Mouse (Mus musculus): ENCODE measurements around the gene Slc23a2. TPM values are rescaled to one million over a fixed set of nuclear protein-coding genes. Genes with fewer than 3 reads are reported as not detected.

The Slc23a2 gene
- polyA plus RNA-seq, 1 experiment from 2014 or later: 17.1 TPM

- Histone ChIP-seq H3K27ac (no peak overlapping the region), H3K27me3 (no peaks in the 10 kb centered on the region), H3K4me1 (peaks cover 5% of the 10 kb centered on the region; the same call in 1 of the 2 replicates), H3K4me2 (replicated peaks) (no peak overlapping the region), H3K9me3 (replicated peaks) (no peaks in the 10 kb centered on the region), H3K36me3 (no peaks in the 10 kb centered on the region), H3K4me3 (no peak overlapping the region), H3K9ac (no peak overlapping the region)
- no peak for ATAC-seq (ENCODE audit: low FRiP score)
- WGBS: 62% methylated on average over 3 of the region's 3 CpGs
Observed at GRCm38 (mm10) chr2:132110702-132111101, 34.2 kb downstream of the Slc23a2 start.

- Histone ChIP-seq H3K4me2 (replicated peaks) (no peak overlapping the region), H3K36me3 (no peaks in the 10 kb centered on the region), H3K9ac (no peak overlapping the region), H3K9me3 (replicated peaks) (no peaks in the 10 kb centered on the region), H3K27ac (no peak overlapping the region), H3K27me3 (no peaks in the 10 kb centered on the region), H3K4me1 (peaks cover 5% of the 10 kb centered on the region; the same call in 1 of the 2 replicates), H3K4me3 (no peak overlapping the region)
- no peak for ATAC-seq (ENCODE audit: low FRiP score)
- 94% methylated on average over 9 of the region's 9 CpGs for WGBS
Observed at GRCm38 (mm10) chr2:132108988-132109387, 35.9 kb downstream of the Slc23a2 start.

- no peak overlapping the region for H3K9ac ChIP-seq
- no peaks in the 10 kb centered on the region for H3K36me3 ChIP-seq
- no peak for ATAC-seq (ENCODE audit: low FRiP score)
- WGBS: 71% methylated on average over 9 of the region's 9 CpGs
- no peaks in the 10 kb centered on the region for H3K9me3 ChIP-seq (replicated peaks)
- no peak overlapping the region for H3K4me2 ChIP-seq (replicated peaks)
- H3K27ac ChIP-seq: no peak overlapping the region
- H3K27me3 ChIP-seq: no peaks in the 10 kb centered on the region
- H3K4me3 ChIP-seq: no peak overlapping the region
- H3K4me1 ChIP-seq: peaks cover 11% of the 10 kb centered on the region; the same call in 1 of the 2 replicates
Observed at GRCm38 (mm10) chr2:132107611-132108010, 37.3 kb downstream of the Slc23a2 start.

GRCm38 (mm10) chr2:132106069-132106468 lies 38.8 kb downstream of the Slc23a2 start:
- WGBS: 72% methylated on average over 5 of the region's 5 CpGs
- H3K27me3 ChIP-seq: no peaks in the 10 kb centered on the region
- ATAC-seq (ENCODE audit: low FRiP score): no peak

GRCm38 (mm10) chr2:132103265-132103664 lies 41.6 kb downstream of the Slc23a2 start:
- Histone ChIP-seq H3K9me3 (replicated peaks) (no peaks in the 10 kb centered on the region), H3K4me3 (no peak overlapping the region), H3K9ac (no peak overlapping the region), H3K27ac (no peak overlapping the region), H3K4me1 (peaks cover 11% of the 10 kb centered on the region; the same call in 1 of the 2 replicates), H3K27me3 (no peaks in the 10 kb centered on the region), H3K36me3 (peaks cover 11% of the 10 kb centered on the region), H3K4me2 (replicated peaks) (0 out of 2 replicates have a peak overlapping the region, but pooled peaks have one; percentile 0)
- no peak for ATAC-seq (ENCODE audit: low FRiP score)
- 12% methylated on average over 8 of the region's 8 CpGs for WGBS

More at GRCm38 (mm10) chr2:132106069-132106468, 38.8 kb downstream of the Slc23a2 start:
- no peak overlapping the region for H3K27ac ChIP-seq
- H3K4me2 ChIP-seq (replicated peaks): no peak overlapping the region
- no peaks in the 10 kb centered on the region for H3K9me3 ChIP-seq (replicated peaks)
- H3K4me3 ChIP-seq: no peak overlapping the region
- H3K36me3 ChIP-seq: no peaks in the 10 kb centered on the region
- H3K4me1 ChIP-seq: peaks cover 11% of the 10 kb centered on the region; the same call in 1 of the 2 replicates
- no peak overlapping the region for H3K9ac ChIP-seq

GRCm38 (mm10) chr2:132102505-132103130 lies 42.3 kb downstream of the Slc23a2 start:
- no peak overlapping the region for H3K9ac ChIP-seq
- H3K27me3 ChIP-seq: no peaks in the 10 kb centered on the region
- no peak for ATAC-seq (ENCODE audit: low FRiP score)
- no peak overlapping the region for H3K27ac ChIP-seq
- H3K36me3 ChIP-seq: peaks cover 12% of the 10 kb centered on the region
- 0 out of 2 replicates have a peak overlapping the region, but pooled peaks have one; percentile 0 for H3K4me2 ChIP-seq (replicated peaks)
- no peak overlapping the region for H3K4me3 ChIP-seq
- no peaks in the 10 kb centered on the region for H3K9me3 ChIP-seq (replicated peaks)
- whole genome bisulfite sequencing: 74% methylated on average over 10 of the region's 10 CpGs
- H3K4me1 ChIP-seq: peaks cover 11% of the 10 kb centered on the region; the same call in 1 of the 2 replicates

GRCm38 (mm10) chr2:132098942-132099672 lies 45.8 kb downstream of the Slc23a2 start:
- WGBS: 65% methylated on average over 9 of the region's 9 CpGs
- H3K4me2 ChIP-seq (replicated peaks): no peak overlapping the region
- H3K9ac ChIP-seq: no peak overlapping the region
- peaks cover 14% of the 10 kb centered on the region for H3K36me3 ChIP-seq
- no peak overlapping the region for H3K4me3 ChIP-seq
- no peak for ATAC-seq (ENCODE audit: low FRiP score)
- no peaks in the 10 kb centered on the region for H3K9me3 ChIP-seq (replicated peaks)
- H3K4me1 ChIP-seq: peaks cover 6% of the 10 kb centered on the region; the same call in 1 of the 2 replicates
- no peaks in the 10 kb centered on the region for H3K27me3 ChIP-seq
- H3K27ac ChIP-seq: no peak overlapping the region

GRCm38 (mm10) chr2:132098365-132098764 lies 46.5 kb downstream of the Slc23a2 start:
- WGBS: 88% methylated on average over 4 of the region's 4 CpGs
- Histone ChIP-seq H3K27me3 (no peaks in the 10 kb centered on the region), H3K27ac (no peak overlapping the region), H3K9ac (no peak overlapping the region), H3K4me1 (peaks cover 5% of the 10 kb centered on the region; the same call in 1 of the 2 replicates), H3K9me3 (replicated peaks) (no peaks in the 10 kb centered on the region), H3K4me3 (no peak overlapping the region), H3K36me3 (peaks cover 14% of the 10 kb centered on the region), H3K4me2 (replicated peaks) (no peak overlapping the region)
- ATAC-seq (ENCODE audit: low FRiP score): no peak

GRCm38 (mm10) chr2:132096582-132096981 lies 48.3 kb downstream of the Slc23a2 start:
- H3K36me3 ChIP-seq: peaks cover 23% of the 10 kb centered on the region
- H3K4me1 ChIP-seq: no peaks in the 10 kb centered on the region
- no peaks in the 10 kb centered on the region for H3K27me3 ChIP-seq
- H3K27ac ChIP-seq: no peak overlapping the region
- H3K4me3 ChIP-seq: no peak overlapping the region
- H3K9me3 ChIP-seq (replicated peaks): no peaks in the 10 kb centered on the region
- ATAC-seq (ENCODE audit: low FRiP score): no peak
- H3K4me2 ChIP-seq (replicated peaks): no peak overlapping the region
- WGBS: 73% methylated on average over 4 of the region's 4 CpGs
- H3K9ac ChIP-seq: no peak overlapping the region

- no peak for ATAC-seq (ENCODE audit: low FRiP score)
- no peaks in the 10 kb centered on the region for H3K4me1 ChIP-seq
- H3K4me3 ChIP-seq: no peak overlapping the region
- no peak overlapping the region for H3K9ac ChIP-seq
- H3K36me3 ChIP-seq: peaks cover 23% of the 10 kb centered on the region
- H3K4me2 ChIP-seq (replicated peaks): no peak overlapping the region
- H3K27me3 ChIP-seq: no peaks in the 10 kb centered on the region
- H3K27ac ChIP-seq: no peak overlapping the region
- no peaks in the 10 kb centered on the region for H3K9me3 ChIP-seq (replicated peaks)
- WGBS: 87% methylated on average over 6 of the region's 6 CpGs
Observed at GRCm38 (mm10) chr2:132095821-132096220, 49.1 kb downstream of the Slc23a2 start.

GRCm38 (mm10) chr2:132094441-132095230 lies 50.3 kb downstream of the Slc23a2 start:
- 87% methylated on average over 11 of the region's 11 CpGs for WGBS
- Histone ChIP-seq H3K4me1 (no peaks in the 10 kb centered on the region), H3K9me3 (replicated peaks) (no peaks in the 10 kb centered on the region), H3K4me3 (no peak overlapping the region), H3K36me3 (peaks cover 23% of the 10 kb centered on the region), H3K4me2 (replicated peaks) (no peak overlapping the region), H3K27ac (no peak overlapping the region), H3K27me3 (no peaks in the 10 kb centered on the region), H3K9ac (no peak overlapping the region)
- ATAC-seq (ENCODE audit: low FRiP score): no peak

GRCm38 (mm10) chr2:132093739-132094138 lies 51.2 kb downstream of the Slc23a2 start:
- no peaks in the 10 kb centered on the region for H3K9me3 ChIP-seq (replicated peaks)
- H3K36me3 ChIP-seq: peaks cover 23% of the 10 kb centered on the region
- no peak overlapping the region for H3K4me3 ChIP-seq
- H3K4me2 ChIP-seq (replicated peaks): no peak overlapping the region
- H3K27ac ChIP-seq: no peak overlapping the region
- no peaks in the 10 kb centered on the region for H3K4me1 ChIP-seq
- ATAC-seq (ENCODE audit: low FRiP score): no peak
- H3K27me3 ChIP-seq: no peaks in the 10 kb centered on the region
- 96% methylated on average over 2 of the region's 2 CpGs for WGBS
- no peak overlapping the region for H3K9ac ChIP-seq
